Mouse (Mus musculus) hindbrain, embryonic 16.5 days (tissue): Measurements from ENCODE around the gene Acot6. TPM values are rescaled to one million over a fixed set of nuclear protein-coding genes. Genes with fewer than 3 reads are reported as not detected.
A peak's percentile ranks its signal among the peaks of the same experiment; 100 is the strongest.

Experiments
- ATAC-seq: fragments of 200-750 bp; cut with Nextera tagmentation; 2 replicates; pipeline ENCODE4 v1.8.0; 2017; ENCODE audit warnings: moderate TSS enrichment, moderate library complexity
- H3K27ac ChIP-seq: fragments of 300-500 bp; sonication (generic); 2 replicates; pipeline ENCODE4 v1.5.1; 2014; ENCODE audit warnings: low read depth, mild to moderate bottlenecking, control low read depth, low read length, moderate library complexity
- H3K27me3 ChIP-seq: fragments of 300-500 bp; sonication (generic); replicated peaks from 2 replicates; pipeline ENCODE4 v1.6.1; 2014; ENCODE audit warnings: low read length; ENCODE audit not compliant: control insufficient read depth, insufficient read depth
- H3K36me3 ChIP-seq: fragments of 300-500 bp; sonication (generic); 2 replicates; pipeline ENCODE4 v1.6.1; 2014; ENCODE audit warnings: mild to moderate bottlenecking, low read length, moderate library complexity, mixed read lengths; ENCODE audit not compliant: control insufficient read depth, insufficient read depth
- H3K4me1 ChIP-seq: fragments of 300-500 bp; sonication (generic); 2 replicates; pipeline ENCODE4 v1.6.1; 2014; ENCODE audit warnings: low read depth, low read length; ENCODE audit not compliant: control insufficient read depth, insufficient read depth
- H3K4me2 ChIP-seq: fragments of 300-500 bp; sonication (generic); 2 replicates; pipeline ENCODE4 v1.6.1; 2014; ENCODE audit warnings: mild to moderate bottlenecking, low read length, control low read depth, moderate library complexity
- H3K4me3 ChIP-seq: fragments of 300-500 bp; sonication (generic); 2 replicates; pipeline ENCODE4 v1.5.1; 2014; ENCODE audit warnings: mild to moderate bottlenecking, low read length, control low read depth, moderate library complexity
- H3K9ac ChIP-seq: fragments of 300-500 bp; sonication (generic); 2 replicates; pipeline ENCODE4 v1.6.1; 2014; ENCODE audit warnings: low read depth, mild to moderate bottlenecking, control low read depth, low read length, moderate library complexity
- H3K9me3 ChIP-seq: fragments of 300-500 bp; sonication (generic); 2 replicates; pipeline ENCODE4 v1.6.1; 2014; ENCODE audit warnings: mild to moderate bottlenecking, low read length, moderate library complexity; ENCODE audit not compliant: control insufficient read depth
- WGBS: fragments of 180-500 bp; shearing (Covaris S2); extraction: QIAGEN DNeasy Blood & Tissue Kit; methylation state at CpG from one replicate; pipeline ENCODE4 v1.1.7; 2014; 5-methylcytosine and 5-hydroxymethylcytosine counted together
- polyA plus RNA-seq: library from polyadenylated mRNA; unstranded; fragments of >200 nt; fragmentation: Nextera tagmentation; extraction: Ambion mirVana; gene quantifications from 2 replicates; pipeline ENCODE4 v1.2.1, GENCODE M21; 2015

The Acot6 gene
- polyA plus RNA-seq, 1 experiment from 2014 or later = 1.5 TPM

DNA sequence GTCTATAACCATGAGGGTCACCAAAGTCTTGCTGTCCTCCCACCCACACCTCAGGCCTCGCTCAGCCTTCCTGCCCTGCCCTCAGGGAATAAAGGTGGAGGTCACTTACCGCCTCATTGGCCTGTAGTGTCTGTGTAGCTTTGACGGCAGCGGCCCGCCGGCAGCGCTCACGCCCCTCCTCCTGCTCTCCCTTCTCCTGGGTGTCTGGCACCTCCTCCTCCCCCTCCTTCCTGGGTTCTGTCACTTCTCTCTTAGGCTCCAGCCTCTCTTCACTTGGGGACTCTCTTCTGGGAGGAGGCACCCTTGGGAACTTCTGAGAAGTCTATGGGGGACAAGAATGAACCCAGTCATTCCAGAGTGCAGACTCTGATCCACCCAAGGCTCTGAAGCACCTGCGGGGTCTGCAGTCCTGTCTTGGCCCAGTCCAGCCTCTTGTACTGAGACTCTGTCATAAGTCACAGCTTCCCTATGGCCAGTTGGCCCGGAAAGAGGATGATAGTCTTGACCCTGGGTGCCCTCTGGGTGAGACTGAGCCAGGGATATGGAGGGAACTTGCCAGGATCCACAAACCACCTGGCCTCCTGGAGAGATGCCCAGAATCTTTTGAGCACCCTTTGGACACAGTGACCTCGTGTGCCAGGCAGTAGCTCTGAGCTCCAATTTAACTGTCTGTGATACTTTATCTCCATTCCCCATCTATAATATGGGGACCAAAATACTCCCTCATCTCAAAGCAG is 54.5 kb downstream of the Acot6 start:
- H3K36me3 ChIP-seq = peaks cover 18% of the 10 kb centered on the region
- H3K9me3 ChIP-seq = no peaks in the 10 kb centered on the region
- no peak overlapping the region for H3K27ac ChIP-seq
- no peak overlapping the region for H3K9ac ChIP-seq
- no peak overlapping the region for H3K4me3 ChIP-seq
- no peaks in the 10 kb centered on the region for H3K27me3 ChIP-seq
- H3K4me1 ChIP-seq = no peaks in the 10 kb centered on the region; the same call in 1 of the 2 replicates
- peak; percentile 45; the same call in 1 of the 2 replicates for ATAC-seq
- 74% methylated on average over 11 of the region's 11 CpGs for WGBS
- H3K4me2 ChIP-seq = no peak overlapping the region

DNA sequence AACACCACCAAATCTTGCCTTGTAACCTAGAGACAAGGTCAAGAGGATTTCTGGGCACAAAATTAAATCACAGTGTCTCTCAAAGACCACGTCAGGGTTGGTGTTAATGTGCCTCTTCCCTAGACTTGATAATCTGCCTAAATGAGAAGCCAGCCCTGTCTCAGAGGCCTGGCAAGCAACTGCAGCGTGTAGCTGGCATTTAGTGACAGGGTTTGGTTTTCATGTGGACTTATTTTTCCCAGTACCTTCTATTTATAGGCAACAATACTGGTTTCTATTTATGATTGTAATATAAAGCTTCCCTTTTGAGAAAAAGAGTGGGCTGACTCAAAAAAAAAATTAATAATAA is 55.0 kb downstream of the Acot6 start:
- H3K36me3 ChIP-seq = peaks cover 18% of the 10 kb centered on the region
- no peak for ATAC-seq
- H3K27me3 ChIP-seq = no peaks in the 10 kb centered on the region
- WGBS = 75% methylated on average over 2 of the region's 2 CpGs
- no peaks in the 10 kb centered on the region; the same call in 1 of the 2 replicates for H3K4me1 ChIP-seq
- H3K9ac ChIP-seq = no peak overlapping the region
- H3K4me3 ChIP-seq = no peak overlapping the region
- H3K27ac ChIP-seq = no peak overlapping the region
- H3K9me3 ChIP-seq = no peaks in the 10 kb centered on the region
- H3K4me2 ChIP-seq = no peak overlapping the region

DNA sequence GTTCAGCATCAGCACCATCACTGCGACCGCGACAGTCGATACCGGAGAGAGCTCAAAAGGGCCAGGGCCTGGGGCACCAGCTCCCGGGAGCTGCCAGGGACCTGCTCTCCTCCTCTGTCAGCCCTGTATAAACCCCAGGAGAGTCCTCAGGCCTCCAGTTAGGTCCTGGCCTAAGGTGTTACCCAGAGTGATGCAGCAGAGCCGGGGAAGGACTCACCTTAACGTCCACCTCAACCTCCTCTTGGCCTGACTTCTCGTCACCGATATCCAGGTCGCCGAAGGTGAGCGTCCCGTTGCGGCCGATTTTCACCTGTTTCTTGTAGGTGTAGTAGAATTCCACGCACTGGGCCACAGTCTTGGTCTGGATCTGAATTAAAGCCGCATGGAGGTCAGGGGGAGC is 55.8 kb downstream of the Acot6 start:
- Histone ChIP-seq H3K9me3 (no peaks in the 10 kb centered on the region), H3K9ac (no peak overlapping the region), H3K27ac (no peak overlapping the region), H3K4me3 (no peak overlapping the region), H3K27me3 (no peaks in the 10 kb centered on the region), H3K36me3 (peaks cover 18% of the 10 kb centered on the region), H3K4me1 (no peaks in the 10 kb centered on the region; the same call in 1 of the 2 replicates), H3K4me2 (no peak overlapping the region)
- WGBS = 91% methylated on average over 18 of the region's 18 CpGs
- no peak for ATAC-seq

DNA sequence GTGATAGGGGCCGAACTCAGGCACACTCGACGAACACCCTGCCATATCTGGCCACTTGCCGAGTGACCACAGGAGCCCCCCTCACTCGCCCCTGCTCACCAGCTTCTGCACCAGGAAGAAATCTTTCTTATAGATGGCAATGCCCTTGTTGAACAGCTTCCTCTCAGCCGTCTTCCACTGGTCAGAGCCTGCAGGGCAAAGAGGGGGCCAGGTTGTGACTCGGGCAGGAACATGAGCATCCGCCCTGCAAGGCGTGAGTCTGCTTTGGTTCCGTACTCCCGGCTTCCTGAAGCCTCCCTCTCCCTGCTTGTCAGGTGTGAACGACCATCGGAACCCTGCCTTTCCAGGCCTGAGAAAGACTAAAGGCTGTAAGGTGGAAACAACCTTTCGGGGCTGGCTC is 57.7 kb downstream of the Acot6 start:
- Histone ChIP-seq H3K27me3 (no peaks in the 10 kb centered on the region), H3K4me2 (no peak overlapping the region), H3K36me3 (peaks cover 18% of the 10 kb centered on the region), H3K9ac (no peak overlapping the region), H3K4me1 (no peaks in the 10 kb centered on the region; the same call in 1 of the 2 replicates), H3K4me3 (no peak overlapping the region), H3K9me3 (no peaks in the 10 kb centered on the region), H3K27ac (no peak overlapping the region)
- no peak for ATAC-seq
- 92% methylated on average over 14 of the region's 14 CpGs for WGBS

DNA sequence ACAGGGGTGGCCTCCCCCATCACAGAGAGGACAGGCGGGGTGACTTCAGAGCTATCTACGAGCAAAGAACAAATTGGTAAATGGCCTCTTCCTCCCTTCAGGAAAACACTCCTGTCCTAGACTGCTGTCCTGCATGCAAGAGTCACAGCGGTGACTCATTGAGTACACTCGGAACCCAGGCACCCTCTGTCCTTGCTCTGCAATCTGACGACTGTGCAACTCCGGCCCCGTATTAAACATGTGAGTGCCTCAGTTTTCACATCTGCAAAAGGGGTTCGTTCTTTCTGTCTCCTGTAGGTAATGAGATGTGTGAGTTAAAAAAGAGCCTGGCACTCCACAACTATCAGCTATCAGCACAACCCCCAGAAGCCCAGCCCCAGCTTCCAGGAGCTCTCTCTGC is 60.0 kb downstream of the Acot6 start:
- Histone ChIP-seq H3K4me3 (no peak overlapping the region), H3K4me1 (no peaks in the 10 kb centered on the region), H3K9me3 (no peaks in the 10 kb centered on the region), H3K27me3 (no peaks in the 10 kb centered on the region), H3K36me3 (peaks cover 16% of the 10 kb centered on the region), H3K27ac (no peak overlapping the region), H3K4me2 (no peak overlapping the region), H3K9ac (no peak overlapping the region)
- ATAC-seq = no peak
- 97% methylated on average over 8 of the region's 8 CpGs for WGBS

Other genes with a start within 250 kb of the Acot6 start
- 15.7 and 17.2 TPM in 2 replicates for gene Numb, start 178.7 kb upstream of the Acot6 start, polyA plus RNA-seq
- gene Riox1, start 150.0 kb upstream of the Acot6 start, polyA plus RNA-seq = 7.2 and 9.1 TPM in 2 replicates
- not detected in 2 replicates for gene Heatr4, start 115.8 kb upstream of the Acot6 start, polyA plus RNA-seq
- 16.1 TPM in 2 replicates for gene Acot2, start 112.8 kb upstream of the Acot6 start, polyA plus RNA-seq
- 98.1 and 112 TPM in 2 replicates for gene Acot1, start 91.2 kb upstream of the Acot6 start, polyA plus RNA-seq
- 0.54 and 0.68 TPM in 2 replicates for gene Acot4, start 62.3 kb upstream of the Acot6 start, polyA plus RNA-seq
- gene Gm49366, start 61.7 kb upstream of the Acot6 start, polyA plus RNA-seq = not detected in 2 replicates
- gene Acot3, start 48.5 kb upstream of the Acot6 start, polyA plus RNA-seq = 1.1 and 1.4 TPM in 2 replicates
- gene Acot5, start 31.3 kb upstream of the Acot6 start, polyA plus RNA-seq = 0.63 and 0.66 TPM in 2 replicates
- gene Dnal1, start 13.7 kb downstream of the Acot6 start, polyA plus RNA-seq = 7.6 and 7.7 TPM in 2 replicates
- 4.7 and 4.8 TPM in 2 replicates for gene Pnma1, start 47.8 kb downstream of the Acot6 start, polyA plus RNA-seq
- 3.1 and 4.3 TPM in 2 replicates for gene Elmsan1, start 118.2 kb downstream of the Acot6 start, polyA plus RNA-seq
- 17.7 and 18.8 TPM in 2 replicates for gene Ptgr2, start 184.6 kb downstream of the Acot6 start, polyA plus RNA-seq
- 61.2 and 64.3 TPM in 2 replicates for gene Zfp410, start 216.2 kb downstream of the Acot6 start, polyA plus RNA-seq